Mouse (Mus musculus) bone marrow macrophage, adult 2 months (primary cell): ENCODE results near the gene Apool.

Experiments used
- CTCF ChIP-seq: IDR thresholded peaks from 2 replicates; pipeline ENCODE4 v1.5.1; 2012; ENCODE audit warnings: low read depth, mild to moderate bottlenecking, low read length, moderate library complexity
- POLR2A ChIP-seq: IDR thresholded peaks from 2 replicates; pipeline ENCODE4 v1.6.1; 2012; ENCODE audit warnings: mild to moderate bottlenecking, low read depth, low read length, borderline replicate concordance

DNA sequence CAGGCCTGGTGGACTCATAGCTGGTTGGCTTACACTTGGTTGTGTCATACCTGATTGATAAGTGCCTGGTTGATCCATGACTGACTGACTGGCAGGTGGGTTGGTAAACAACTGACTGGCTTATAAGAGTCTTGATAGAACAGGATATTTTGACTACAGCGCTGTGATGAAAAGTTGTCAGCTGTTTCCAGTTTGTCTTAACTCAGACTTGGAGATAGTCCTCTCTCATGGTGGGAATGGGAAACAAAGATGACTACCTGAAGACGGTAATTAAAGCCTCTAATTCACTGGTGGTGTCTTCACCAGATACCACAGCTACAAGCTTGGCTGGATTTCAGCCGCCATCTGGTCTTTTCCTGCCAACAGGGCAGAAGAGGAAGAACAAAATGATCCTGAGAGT lies 95.5 kb downstream of the Apool start, which contains the start of gene Satl1:
- no peak for TF ChIP-seq POLR2A
- no peak for TF ChIP-seq CTCF
